Mouse (Mus musculus): ENCODE results near the gene Adgrf5. TPM values are rescaled to one million over a fixed set of nuclear protein-coding genes. Genes with fewer than 3 reads are reported as not detected.
"Not testable (repeated sequence)": the region's sequence is repeated elsewhere in the genome, so short reads cannot be mapped to it uniquely, and the experiment has no call there.

Adgrf5 gene
- polyA plus RNA-seq, 2 experiments from 2014 or later = not detected

- ATAC-seq = no peak
Measured at GRCm38 (mm10) chr17:43470039-43470438, 109.8 kb downstream of the Adgrf5 start.

- no peak for ATAC-seq
Measured at GRCm38 (mm10) chr17:43472558-43472957, 112.3 kb downstream of the Adgrf5 start.

GRCm38 (mm10) chr17:43474775-43475174, 114.5 kb downstream of the Adgrf5 start:
- ATAC-seq = no peak

GRCm38 (mm10) chr17:43477621-43478020, 117.4 kb downstream of the Adgrf5 start:
- ATAC-seq = no peak

GRCm38 (mm10) chr17:43485982-43486381, 125.7 kb downstream of the Adgrf5 start:
- no peak for ATAC-seq

GRCm38 (mm10) chr17:43488439-43489151, 128.3 kb downstream of the Adgrf5 start:
- ATAC-seq = no peak

- not testable (repeated sequence) for ATAC-seq
Measured at GRCm38 (mm10) chr17:43490371-43490770, 130.1 kb downstream of the Adgrf5 start.

- no peak for ATAC-seq
Measured at GRCm38 (mm10) chr17:43495502-43495901, 135.3 kb downstream of the Adgrf5 start.

- no peak for ATAC-seq
Measured at GRCm38 (mm10) chr17:43497521-43497920, 137.3 kb downstream of the Adgrf5 start.

- ATAC-seq = no peak
Measured at GRCm38 (mm10) chr17:43500513-43500912, 140.3 kb downstream of the Adgrf5 start.

GRCm38 (mm10) chr17:43501223-43501622, 141.0 kb downstream of the Adgrf5 start:
- no peak for ATAC-seq

- no peak for ATAC-seq
Measured at GRCm38 (mm10) chr17:43501631-43502030, 141.4 kb downstream of the Adgrf5 start.

- ATAC-seq = no peak
Measured at GRCm38 (mm10) chr17:43502592-43502991, 142.3 kb downstream of the Adgrf5 start, which contains the start of gene Mep1a. TSS of gene Mep1a (minus strand) at chr17:43502812.

- ATAC-seq = no peak
Measured at GRCm38 (mm10) chr17:43503861-43504593, 143.8 kb downstream of the Adgrf5 start.

- ATAC-seq = no peak
Measured at GRCm38 (mm10) chr17:43504594-43504934, 144.3 kb downstream of the Adgrf5 start.

Other genes with a start within 250 kb of the Adgrf5 start
- gene Adgrf1, start 90.1 kb upstream of the Adgrf5 start, polyA plus RNA-seq (2017; shearing (Covaris generic)) = not detected
- gene Mep1a, start 142.4 kb downstream of the Adgrf5 start, polyA plus RNA-seq (2017; shearing (Covaris generic)) = not detected
- not detected for gene Ankrd66, start 183.2 kb downstream of the Adgrf5 start, polyA plus RNA-seq (2017; shearing (Covaris generic))
- 1 to 10 TPM in 1 of 2 experiments, under 1 TPM in 1; 0.30 to 1.5 TPM for gene Pla2g7, start 207.6 kb downstream of the Adgrf5 start, polyA plus RNA-seq (2017; shearing (Covaris generic))